Mouse (Mus musculus) liver, adult 2 months (tissue): ENCODE measurements around the gene Dram2. TPM values are rescaled to one million over a fixed set of nuclear protein-coding genes. Genes with fewer than 3 reads are reported as not detected.

Source experiments
- DNase-seq: peaks from one replicate; pipeline ENCODE4 v3.0.0-alpha.2; 2011; ENCODE audit warnings: low read depth, low spot score; ENCODE audit errors: extremely low read depth
- H3K27ac ChIP-seq: fragments of 200-500 bp; replicated peaks from 2 replicates; pipeline ENCODE4 v1.5.1; 2012; ENCODE audit warnings: low read depth, mild to moderate bottlenecking, control low read depth, inconsistent platforms, low read length; ENCODE audit not compliant: insufficient read depth
- H3K27me3 ChIP-seq: fragments of 200-500 bp; 2 replicates; pipeline ENCODE4 v1.6.1; 2012; ENCODE audit warnings: mild to moderate bottlenecking, moderate library complexity, low read length, inconsistent platforms; ENCODE audit not compliant: control insufficient read depth, insufficient read depth
- H3K36me3 ChIP-seq: fragments of 200-500 bp; 2 replicates; pipeline ENCODE4 v1.6.1; 2012; ENCODE audit warnings: low read length, inconsistent platforms; ENCODE audit not compliant: control insufficient read depth, insufficient read depth
- H3K4me1 ChIP-seq: fragments of 200-500 bp; 2 replicates; pipeline ENCODE4 v1.6.1; 2011; ENCODE audit warnings: low read length; ENCODE audit not compliant: control insufficient read depth, insufficient read depth
- H3K4me3 ChIP-seq: fragments of 200-500 bp; 2 replicates; pipeline ENCODE4 v1.5.1; 2011; ENCODE audit warnings: low read depth, mild to moderate bottlenecking, control low read depth, low read length, moderate library complexity; ENCODE audit not compliant: insufficient read depth
- H3K79me2 ChIP-seq: fragments of 200-500 bp; 2 replicates; pipeline ENCODE4 v1.6.1; 2012; ENCODE audit warnings: inconsistent platforms, mild to moderate bottlenecking, low read length, moderate library complexity; ENCODE audit not compliant: control insufficient read depth, insufficient read depth
- H3K9ac ChIP-seq: fragments of 200-500 bp; 2 replicates; pipeline ENCODE4 v1.6.1; 2012; ENCODE audit warnings: low read depth, mild to moderate bottlenecking, control low read depth, inconsistent platforms, low read length
- CTCF ChIP-seq: fragments of 200-500 bp; IDR thresholded peaks from 2 replicates; pipeline ENCODE4 v1.5.1; 2011; ENCODE audit warnings: low read depth, low read length, control low read depth
- POLR2A ChIP-seq: fragments of 200-500 bp; IDR thresholded peaks from 2 replicates; pipeline ENCODE4 v1.6.1; 2011; ENCODE audit warnings: low read length, control low read depth; ENCODE audit not compliant: insufficient read depth; ENCODE audit errors: extremely low read depth
- WGBS: fragments of 180-500 bp; shearing (Covaris S2); methylation state at CpG from one replicate; pipeline ENCODE4 v1.1.7; 2018; 5-methylcytosine and 5-hydroxymethylcytosine counted together
- polyA plus RNA-seq: library from polyadenylated mRNA; depleted of rRNA; stranded (reverse); fragments of >200 nt; gene quantifications from 2 replicates; pipeline ENCODE4 v1.2.3, GENCODE M21; 2012
- total RNA-seq: library from RNA; depleted of rRNA; stranded (reverse); fragments of >200 nt; gene quantifications from 2 replicates; pipeline ENCODE4 v1.2.3, GENCODE M21; 2014

The Dram2 gene
- total and polyA plus RNA-seq, 2 experiments = 47.0 to 144 TPM

DNA sequence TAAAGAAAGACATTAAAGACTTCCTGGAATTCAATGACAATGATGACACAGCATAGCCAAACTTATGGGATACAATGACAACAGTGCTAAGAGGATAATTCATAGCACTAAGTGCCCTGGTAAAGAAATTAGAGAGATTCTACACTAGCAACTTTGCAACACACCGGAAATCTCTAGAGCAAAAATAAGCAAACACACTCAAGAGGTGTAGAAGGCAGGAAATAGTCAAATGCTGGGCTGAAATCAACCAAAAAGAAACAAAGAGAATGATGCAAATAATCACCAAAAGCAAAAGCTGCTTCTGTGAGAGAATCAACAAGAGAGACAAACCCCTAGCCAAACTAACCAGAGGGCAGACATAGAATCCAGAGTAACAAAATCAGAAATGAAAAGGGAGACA, 24.9 kb upstream of the Dram2 start:
- no peaks in the 10 kb centered on the region for H3K27me3 ChIP-seq
- no peak overlapping the region for H3K9ac ChIP-seq
- no peak for DNase-seq
- H3K4me3 ChIP-seq = no peak overlapping the region
- H3K79me2 ChIP-seq = peaks cover 5% of the 10 kb centered on the region; the same call in 1 of the 2 replicates
- WGBS = 90% methylated on average over 1 of the region's 1 CpGs
- no peak for TF ChIP-seq POLR2A
- no peak for TF ChIP-seq CTCF
- H3K4me1 ChIP-seq = peaks cover 2% of the 10 kb centered on the region; the same call in 1 of the 2 replicates
- H3K36me3 ChIP-seq = peaks cover 9% of the 10 kb centered on the region
- H3K27ac ChIP-seq = no peak overlapping the region

DNA sequence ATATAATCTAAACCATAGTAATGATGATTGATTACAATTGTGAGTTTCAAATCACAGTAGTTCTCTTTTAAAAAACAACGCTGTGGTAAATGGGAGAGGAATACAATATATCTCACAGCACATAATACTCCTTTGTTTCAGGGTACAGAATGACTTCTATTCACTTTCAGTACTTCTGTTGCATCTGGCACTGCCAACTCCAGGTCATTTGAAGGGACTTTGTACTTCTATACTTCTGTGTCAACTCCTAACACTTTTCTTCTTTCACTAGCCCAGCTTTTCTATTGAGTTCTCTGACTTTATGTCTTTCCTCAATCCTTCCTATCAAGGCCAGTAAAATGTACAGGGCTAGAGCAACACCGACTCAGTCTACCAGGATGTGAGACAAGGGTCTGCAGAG, 21.2 kb upstream of the Dram2 start:
- peaks cover 5% of the 10 kb centered on the region; the same call in 1 of the 2 replicates for H3K79me2 ChIP-seq
- TF ChIP-seq POLR2A (no peak), CTCF (no peak)
- no peaks in the 10 kb centered on the region for H3K27me3 ChIP-seq
- H3K36me3 ChIP-seq = peaks cover 9% of the 10 kb centered on the region
- peak; percentile 52 for DNase-seq
- 94% methylated on average over 2 of the region's 2 CpGs for WGBS
- H3K27ac ChIP-seq = no peak overlapping the region
- H3K4me1 ChIP-seq = peaks cover 6% of the 10 kb centered on the region; the same call in 1 of the 2 replicates
- no peak overlapping the region for H3K9ac ChIP-seq
- no peak overlapping the region for H3K4me3 ChIP-seq

DNA sequence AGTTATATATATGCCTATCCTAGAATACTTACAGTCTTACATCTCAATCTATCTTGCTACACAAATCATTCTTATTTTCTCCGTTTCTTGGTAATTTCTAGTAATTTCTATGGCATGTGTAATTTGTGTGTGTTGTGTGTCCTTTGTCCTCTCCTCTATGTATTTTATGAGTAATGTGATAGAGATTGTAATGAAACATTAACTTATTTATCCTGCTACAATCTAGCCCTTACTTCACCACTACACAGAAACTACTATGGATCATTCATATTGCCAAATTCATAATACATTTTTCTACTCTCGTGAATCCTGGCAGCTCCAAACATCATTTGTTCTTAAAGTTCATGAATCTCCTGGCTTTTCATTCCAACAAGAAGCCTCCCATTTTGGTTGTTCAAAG, 19.6 kb upstream of the Dram2 start:
- H3K36me3 ChIP-seq = peaks cover 14% of the 10 kb centered on the region
- H3K9ac ChIP-seq = no peak overlapping the region
- H3K4me1 ChIP-seq = peaks cover 6% of the 10 kb centered on the region; the same call in 1 of the 2 replicates
- H3K27me3 ChIP-seq = no peaks in the 10 kb centered on the region
- DNase-seq = peak; percentile 67
- TF ChIP-seq POLR2A = no peak
- no peak for TF ChIP-seq CTCF
- no peak overlapping the region for H3K4me3 ChIP-seq
- no peak overlapping the region for H3K27ac ChIP-seq
- peaks cover 5% of the 10 kb centered on the region; the same call in 1 of the 2 replicates for H3K79me2 ChIP-seq
- WGBS = 25% methylated on average over 2 of the region's 2 CpGs

DNA sequence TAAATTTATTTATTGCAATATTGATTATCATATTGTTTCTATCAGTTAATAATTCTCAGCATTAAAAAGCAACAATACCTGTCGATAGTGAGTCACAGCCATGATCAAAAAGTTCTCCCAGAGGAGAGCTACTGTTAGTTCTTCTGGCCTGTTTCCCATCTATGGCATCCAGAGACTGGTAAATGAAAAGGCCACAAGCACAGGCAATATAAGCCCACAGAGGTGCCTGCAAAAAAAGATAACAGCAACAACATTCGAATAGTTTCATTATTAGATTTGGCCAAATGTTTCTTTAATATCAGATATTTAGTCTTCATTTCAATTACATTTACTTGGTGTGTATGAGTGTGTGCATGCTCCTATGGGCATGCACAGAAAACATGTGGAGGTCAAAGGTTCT, 14.3 kb upstream of the Dram2 start:
- H3K27me3 ChIP-seq = no peaks in the 10 kb centered on the region
- no peaks in the 10 kb centered on the region; the same call in 1 of the 2 replicates for H3K79me2 ChIP-seq
- no peak overlapping the region for H3K27ac ChIP-seq
- H3K9ac ChIP-seq = no peak overlapping the region
- no peak for DNase-seq
- H3K36me3 ChIP-seq = peaks cover 24% of the 10 kb centered on the region
- WGBS = 75% methylated on average over 2 of the region's 2 CpGs
- no peak overlapping the region for H3K4me3 ChIP-seq
- TF ChIP-seq CTCF (no peak), POLR2A (no peak)
- H3K4me1 ChIP-seq = no peaks in the 10 kb centered on the region; the same call in 1 of the 2 replicates

DNA sequence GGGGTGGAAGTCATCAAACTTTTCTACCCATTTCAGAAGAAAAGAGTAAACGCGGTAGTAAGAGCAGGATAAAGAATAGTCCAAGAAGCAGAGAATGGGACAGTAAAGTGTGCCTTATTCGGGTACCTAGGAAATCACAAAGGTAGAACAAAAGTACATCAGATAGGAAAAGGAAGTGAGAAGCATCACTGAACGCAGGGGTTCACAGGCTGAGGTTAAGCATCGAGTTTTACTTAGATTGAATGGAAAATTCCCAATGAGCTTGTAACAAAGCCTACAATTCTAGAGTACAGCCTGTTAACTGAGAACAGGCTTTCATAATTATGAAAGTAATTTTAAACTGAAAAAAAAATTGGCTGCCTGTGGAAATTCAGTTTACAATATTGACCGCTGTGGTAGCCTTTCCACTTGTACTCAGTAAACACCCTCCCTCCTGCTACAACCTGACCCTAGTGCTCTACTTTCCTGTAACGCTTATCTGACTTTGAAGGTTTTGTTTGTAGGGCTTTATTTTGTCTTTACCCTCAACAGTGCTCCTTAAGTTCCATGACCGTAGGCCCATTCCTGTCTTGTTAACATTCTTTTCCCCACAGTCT, 2.8 kb upstream of the Dram2 start:
- Histone ChIP-seq H3K27ac (peak overlapping the region; percentile 29), H3K79me2 (peaks cover 14% of the 10 kb centered on the region), H3K36me3 (no peaks in the 10 kb centered on the region; the same call in 1 of the 2 replicates), H3K4me3 (peak overlapping the region; percentile 39; the same call in 1 of the 2 replicates), H3K4me1 (peaks cover 25% of the 10 kb centered on the region; the same call in 1 of the 2 replicates), H3K27me3 (no peaks in the 10 kb centered on the region), H3K9ac (0 out of 2 replicates have a peak overlapping the region, but pooled peaks have one; percentile 56)
- WGBS = 13% methylated on average over 8 of the region's 8 CpGs
- TF ChIP-seq CTCF (no peak), POLR2A (no peak)
- peak; percentile 95 for DNase-seq
